Mouse (Mus musculus) E14TG2a.4 (cell line): ENCODE measurements around the gene Flrt2.
"Not testable (repeated sequence)": the region's sequence is repeated elsewhere in the genome, so short reads cannot be mapped to it uniquely, and the experiment has no call there.

ENCODE experiments used
- CTCF ChIP-seq: conservative IDR thresholded peaks from 2 replicates; pipeline ENCODE4 v1.5.1; 2014; ENCODE audit warnings: low read length
- NANOG ChIP-seq: IDR thresholded peaks from 2 replicates; pipeline ENCODE4 v1.6.1; 2014; ENCODE audit warnings: borderline replicate concordance, low read length, mixed read lengths
- POU5F1 ChIP-seq: IDR thresholded peaks from 2 replicates; pipeline ENCODE4 v1.6.1; 2014; ENCODE audit warnings: low read length, borderline replicate concordance

- TF ChIP-seq CTCF, POU5F1, NANOG: not testable (repeated sequence)
These were observed 44.8 kb upstream of the Flrt2 start for GRCm38 (mm10) chr12:95647179-95647578.
